Mouse (Mus musculus): ENCODE data around the gene Serping1. TPM values are rescaled to one million over a fixed set of nuclear protein-coding genes. Genes with fewer than 3 reads are reported as not detected.
"Not testable (repeated sequence)": the region's sequence is repeated elsewhere in the genome, so short reads cannot be mapped to it uniquely, and the experiment has no call there.

Serping1 gene
- 59.7 and 60.5 TPM in 2 replicates for polyA plus RNA-seq (2015; fragmentation: Nextera tagmentation; extraction: Ambion mirVana)

GRCm38 (mm10) chr2:84775241-84775640 lies at the start of gene Serping1:
Serping1 (minus strand) TSS chr2:84775444.
- H3K27ac ChIP-seq: peak within 1 kb of the TSS; percentile 67
- peak within 1 kb of the TSS; percentile 31 for H3K9ac ChIP-seq
- H3K27me3 ChIP-seq (replicated peaks): no peaks in the 10 kb centered on the region
- H3K4me1 ChIP-seq (replicated peaks): peaks cover 8% of the 10 kb centered on the region; the same call in 1 of the 2 replicates
- H3K4me3 ChIP-seq (replicated peaks): peak within 1 kb of the TSS; percentile 26
- WGBS: 49% methylated on average over 9 of the region's 9 CpGs
- H3K9me3 ChIP-seq: no peaks in the 10 kb centered on the region
- H3K4me2 ChIP-seq (replicated peaks): peak within 1 kb of the TSS; percentile 58
- peak; percentile 37 for ATAC-seq
- H3K36me3 ChIP-seq: no peaks in the 10 kb centered on the region

GRCm38 (mm10) chr2:84823237-84823636 lies 48.0 kb upstream of the Serping1 start:
- no peak overlapping the region for H3K4me3 ChIP-seq (replicated peaks)
- H3K4me1 ChIP-seq (replicated peaks): 0 out of 2 replicates have a peak, but pooled peaks cover 9% of the 10 kb centered on the region
- no peaks in the 10 kb centered on the region for H3K9me3 ChIP-seq
- H3K27ac ChIP-seq: no peak overlapping the region
- H3K9ac ChIP-seq: no peak overlapping the region
- no peak for ATAC-seq
- H3K4me2 ChIP-seq (replicated peaks): no peak overlapping the region
- WGBS: 25% methylated on average over 2 of the region's 2 CpGs
- peaks cover 9% of the 10 kb centered on the region for H3K27me3 ChIP-seq (replicated peaks)
- no peaks in the 10 kb centered on the region for H3K36me3 ChIP-seq

GRCm38 (mm10) chr2:84822552-84822951 lies 47.3 kb upstream of the Serping1 start, which contains the start of gene Smtnl1:
Smtnl1 (minus strand) TSS chr2:84822652.
- WGBS: 44% methylated on average over 13 of the region's 13 CpGs
- Histone ChIP-seq H3K9me3 (no peaks in the 10 kb centered on the region), H3K4me1 (replicated peaks) (0 out of 2 replicates have a peak, but pooled peaks cover 4% of the 10 kb centered on the region), H3K4me2 (replicated peaks) (no peak within 1 kb of the TSS), H3K4me3 (replicated peaks) (no peak within 1 kb of the TSS), H3K9ac (no peak within 1 kb of the TSS), H3K27me3 (replicated peaks) (peaks cover 9% of the 10 kb centered on the region), H3K36me3 (no peaks in the 10 kb centered on the region), H3K27ac (no peak within 1 kb of the TSS)
- no peak for ATAC-seq

GRCm38 (mm10) chr2:84819861-84820260 lies 44.6 kb upstream of the Serping1 start:
- H3K27me3 ChIP-seq (replicated peaks): peaks cover 9% of the 10 kb centered on the region
- H3K4me2 ChIP-seq (replicated peaks): no peak overlapping the region
- H3K36me3 ChIP-seq: no peaks in the 10 kb centered on the region
- 59% methylated on average over 3 of the region's 3 CpGs for WGBS
- H3K27ac ChIP-seq: no peak overlapping the region
- H3K4me3 ChIP-seq (replicated peaks): no peak overlapping the region
- no peaks in the 10 kb centered on the region for H3K9me3 ChIP-seq
- no peak for ATAC-seq
- no peaks in the 10 kb centered on the region for H3K4me1 ChIP-seq (replicated peaks)
- no peak overlapping the region for H3K9ac ChIP-seq

- Histone ChIP-seq H3K27me3 (replicated peaks) (no peaks in the 10 kb centered on the region), H3K4me2 (replicated peaks) (no peak overlapping the region), H3K27ac (no peak overlapping the region), H3K9ac (no peak overlapping the region), H3K4me3 (replicated peaks) (no peak overlapping the region), H3K4me1 (replicated peaks) (peaks cover 8% of the 10 kb centered on the region), H3K9me3 (no peaks in the 10 kb centered on the region), H3K36me3 (no peaks in the 10 kb centered on the region)
- 79% methylated on average over 6 of the region's 6 CpGs for WGBS
- no peak for ATAC-seq
These were observed 37.4 kb upstream of the Serping1 start for GRCm38 (mm10) chr2:84812676-84813075.

GRCm38 (mm10) chr2:84811880-84812279 lies 36.6 kb upstream of the Serping1 start:
- no peaks in the 10 kb centered on the region for H3K36me3 ChIP-seq
- 64% methylated on average over 7 of the region's 7 CpGs for WGBS
- H3K9ac ChIP-seq: no peak overlapping the region
- peaks cover 8% of the 10 kb centered on the region for H3K4me1 ChIP-seq (replicated peaks)
- H3K27ac ChIP-seq: no peak overlapping the region
- H3K4me3 ChIP-seq (replicated peaks): no peak overlapping the region
- no peaks in the 10 kb centered on the region for H3K27me3 ChIP-seq (replicated peaks)
- peak; percentile 87 for ATAC-seq
- H3K4me2 ChIP-seq (replicated peaks): no peak overlapping the region
- no peaks in the 10 kb centered on the region for H3K9me3 ChIP-seq

GRCm38 (mm10) chr2:84810886-84811577 lies 35.8 kb upstream of the Serping1 start:
- 0 out of 2 replicates have a peak overlapping the region, but pooled peaks have one; percentile 32 for H3K27ac ChIP-seq
- no peaks in the 10 kb centered on the region for H3K36me3 ChIP-seq
- H3K4me1 ChIP-seq (replicated peaks): peaks cover 8% of the 10 kb centered on the region
- 33% methylated on average over 26 of the region's 26 CpGs for WGBS
- peak; percentile 67 for ATAC-seq
- H3K9me3 ChIP-seq: no peaks in the 10 kb centered on the region
- peak overlapping the region; percentile 26; the same call in 1 of the 2 replicates for H3K9ac ChIP-seq
- H3K4me3 ChIP-seq (replicated peaks): peak overlapping the region; percentile 19
- no peaks in the 10 kb centered on the region for H3K27me3 ChIP-seq (replicated peaks)
- peak overlapping the region; percentile 60 for H3K4me2 ChIP-seq (replicated peaks)

GRCm38 (mm10) chr2:84810526-84810885 lies 35.3 kb upstream of the Serping1 start:
- peak overlapping the region; percentile 60 for H3K4me2 ChIP-seq (replicated peaks)
- 77% methylated on average over 6 of the region's 6 CpGs for WGBS
- H3K27ac ChIP-seq: no peak overlapping the region
- H3K4me3 ChIP-seq (replicated peaks): no peak overlapping the region
- H3K4me1 ChIP-seq (replicated peaks): peaks cover 8% of the 10 kb centered on the region
- no peaks in the 10 kb centered on the region for H3K9me3 ChIP-seq
- H3K27me3 ChIP-seq (replicated peaks): no peaks in the 10 kb centered on the region
- H3K9ac ChIP-seq: no peak overlapping the region
- no peaks in the 10 kb centered on the region for H3K36me3 ChIP-seq
- ATAC-seq: no peak

- H3K9me3 ChIP-seq: no peaks in the 10 kb centered on the region
- no peaks in the 10 kb centered on the region for H3K27me3 ChIP-seq (replicated peaks)
- H3K36me3 ChIP-seq: no peaks in the 10 kb centered on the region
- no peak overlapping the region for H3K27ac ChIP-seq
- ATAC-seq: no peak
- H3K4me2 ChIP-seq (replicated peaks): no peak overlapping the region
- peaks cover 8% of the 10 kb centered on the region for H3K4me1 ChIP-seq (replicated peaks)
- no peak overlapping the region for H3K9ac ChIP-seq
- H3K4me3 ChIP-seq (replicated peaks): no peak overlapping the region
These were observed 34.1 kb upstream of the Serping1 start for GRCm38 (mm10) chr2:84809330-84809729.

- H3K4me2 ChIP-seq (replicated peaks): no peak overlapping the region
- H3K27me3 ChIP-seq (replicated peaks): no peaks in the 10 kb centered on the region
- peaks cover 6% of the 10 kb centered on the region for H3K4me1 ChIP-seq (replicated peaks)
- no peaks in the 10 kb centered on the region for H3K9me3 ChIP-seq
- 51% methylated on average over 5 of the region's 5 CpGs for WGBS
- no peak overlapping the region for H3K9ac ChIP-seq
- no peak overlapping the region for H3K4me3 ChIP-seq (replicated peaks)
- no peak overlapping the region for H3K27ac ChIP-seq
- no peaks in the 10 kb centered on the region for H3K36me3 ChIP-seq
- no peak for ATAC-seq
These were observed 31.3 kb upstream of the Serping1 start for GRCm38 (mm10) chr2:84806546-84806945.

- H3K27ac ChIP-seq: no peak overlapping the region
- H3K4me1 ChIP-seq (replicated peaks): no peaks in the 10 kb centered on the region
- WGBS: 87% methylated on average over 7 of the region's 7 CpGs
- no peak overlapping the region for H3K4me3 ChIP-seq (replicated peaks)
- H3K9ac ChIP-seq: no peak overlapping the region
- no peaks in the 10 kb centered on the region for H3K9me3 ChIP-seq
- H3K4me2 ChIP-seq (replicated peaks): no peak overlapping the region
- no peak for ATAC-seq
- no peaks in the 10 kb centered on the region for H3K27me3 ChIP-seq (replicated peaks)
- no peaks in the 10 kb centered on the region for H3K36me3 ChIP-seq
These were observed 28.7 kb upstream of the Serping1 start for GRCm38 (mm10) chr2:84803963-84804362.

GRCm38 (mm10) chr2:84801223-84801622 lies 26.0 kb upstream of the Serping1 start:
- not testable (repeated sequence) for H3K36me3 ChIP-seq; H3K4me1 ChIP-seq (replicated peaks); H3K4me2 ChIP-seq (replicated peaks); H3K9ac ChIP-seq; H3K9me3 ChIP-seq; ATAC-seq; H3K4me3 ChIP-seq (replicated peaks); H3K27me3 ChIP-seq (replicated peaks); H3K27ac ChIP-seq
- 78% methylated on average over 5 of the region's 5 CpGs for WGBS

- ATAC-seq: no peak; the same call in 1 of the 2 replicates
These were observed 25.1 kb upstream of the Serping1 start for GRCm38 (mm10) chr2:84800304-84800703.

More at GRCm38 (mm10) chr2:84800304-84800703, 25.1 kb upstream of the Serping1 start:
- no peak overlapping the region for H3K4me3 ChIP-seq (replicated peaks)
- H3K27me3 ChIP-seq (replicated peaks): no peaks in the 10 kb centered on the region
- no peaks in the 10 kb centered on the region for H3K36me3 ChIP-seq
- no peak overlapping the region for H3K27ac ChIP-seq
- H3K4me2 ChIP-seq (replicated peaks): 0 out of 2 replicates have a peak overlapping the region, but pooled peaks have one; percentile 2
- 73% methylated on average over 4 of the region's 4 CpGs for WGBS
- no peak overlapping the region for H3K9ac ChIP-seq
- no peaks in the 10 kb centered on the region for H3K9me3 ChIP-seq
- H3K4me1 ChIP-seq (replicated peaks): peaks cover 6% of the 10 kb centered on the region; the same call in 1 of the 2 replicates

Data from intestine, embryonic 15.5 days (tissue).